Mouse (Mus musculus) layer of hippocampus, postnatal 25 days (tissue): ENCODE results near the gene Ubac2. TPM values are rescaled to one million over a fixed set of nuclear protein-coding genes. Genes with fewer than 3 reads are reported as not detected.

ENCODE experiments used
- DNase-seq, 2 experiments: peaks; one replicate each; pipeline ENCODE4 v3.0.0; 2022; ENCODE audit warnings: mixed read lengths in 2 of 2, low spot score in 1 of 2; ENCODE audit errors: extremely low spot score in 1 of 2
- total RNA-seq, 2 experiments: library from RNA; stranded (reverse); gene quantifications; 2 replicates each; pipeline ENCODE4 v1.2.3; 2021

Gene Ubac2
- total RNA-seq, 2 experiments from 2014 or later: 48.3 to 52.4 TPM

DNA sequence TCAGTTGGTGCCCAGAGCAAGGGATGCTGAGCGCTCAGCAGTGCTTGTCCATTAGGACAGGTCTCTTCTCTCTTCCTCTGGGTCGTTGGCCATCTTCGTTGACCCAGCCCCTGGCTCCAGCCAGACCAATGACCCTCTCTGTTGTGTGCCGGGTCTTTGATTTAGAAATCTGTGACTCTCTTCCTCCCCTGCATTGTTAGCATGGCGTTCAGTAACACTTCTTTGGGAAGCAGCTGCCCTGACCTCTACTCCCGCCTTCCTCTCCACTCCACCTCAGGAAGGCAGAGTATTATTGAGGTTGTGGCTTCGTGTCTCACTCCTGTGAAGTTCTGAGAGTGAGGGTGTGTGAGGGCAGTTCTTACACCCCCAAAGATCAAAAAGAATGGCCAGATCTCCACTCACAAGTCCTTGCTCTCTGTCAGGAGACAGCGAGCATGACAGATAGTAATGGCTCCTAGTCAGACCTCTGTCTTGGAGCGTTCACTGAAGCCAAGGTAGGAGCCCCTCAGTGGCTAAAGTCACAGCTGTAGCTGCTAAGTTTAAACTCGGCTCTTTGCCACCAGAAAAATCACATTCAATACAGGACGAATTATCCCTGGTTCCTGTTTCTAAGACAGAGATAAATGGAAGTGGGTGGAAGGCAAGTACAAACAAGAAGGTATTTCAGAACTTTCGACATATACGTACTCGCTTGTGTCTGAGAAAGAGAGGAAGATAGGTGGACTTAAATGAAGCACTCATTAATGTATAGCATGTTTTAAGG lies 83.9 kb downstream of the Ubac2 start:
- DNase-seq: no peak

DNA sequence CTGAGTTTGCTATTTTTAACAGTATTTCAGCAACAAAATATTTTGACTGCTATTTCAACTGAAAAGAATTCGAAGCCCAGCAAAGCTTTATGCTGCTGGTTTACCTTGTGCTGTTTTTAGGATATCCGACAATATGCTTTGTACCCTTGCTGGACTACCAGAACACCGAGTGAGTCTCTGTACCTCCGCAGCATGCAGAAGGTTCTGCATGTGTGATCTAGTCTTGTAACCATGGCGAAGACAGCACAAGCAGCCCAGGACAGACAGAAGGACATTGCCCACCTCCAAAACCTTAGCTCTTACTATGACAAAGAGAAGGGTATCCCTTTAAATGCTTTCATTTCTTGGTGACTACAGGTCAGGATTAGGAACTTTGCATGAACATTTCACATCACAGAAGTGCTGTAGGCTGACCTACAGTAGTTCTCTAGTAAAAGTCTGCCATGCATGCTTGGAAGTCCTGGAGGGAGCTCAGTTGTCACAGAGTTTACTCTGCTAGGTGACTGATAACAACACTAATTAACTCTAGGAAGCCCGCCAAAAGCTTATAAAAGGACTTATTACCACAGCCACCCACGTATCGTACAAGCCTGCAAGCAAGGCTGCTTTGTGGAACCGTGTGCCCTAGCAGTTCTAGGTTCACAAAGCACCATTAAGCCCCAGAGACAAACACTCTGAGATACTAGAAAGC lies 85.0 kb downstream of the Ubac2 start:
- no peak for DNase-seq

DNA sequence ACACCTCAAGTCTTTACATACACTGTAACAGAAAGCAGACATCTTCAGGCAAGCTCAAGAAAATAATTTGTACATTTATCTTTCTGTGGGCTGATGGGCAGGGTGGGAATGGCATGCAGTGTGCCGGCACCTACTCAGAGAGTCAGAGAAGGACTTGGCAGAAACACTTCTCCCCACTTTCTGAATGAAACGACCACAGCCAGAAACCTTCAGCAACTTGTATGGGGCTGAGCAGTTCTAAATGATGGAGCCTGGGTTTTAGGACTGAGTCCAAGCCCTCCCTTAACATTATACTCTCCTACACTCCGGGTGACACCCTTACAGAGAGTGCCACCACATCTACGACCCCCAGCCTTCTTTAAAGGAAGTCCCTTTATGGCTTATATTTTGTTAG lies 85.5 kb downstream of the Ubac2 start:
- DNase-seq: no peak

DNA sequence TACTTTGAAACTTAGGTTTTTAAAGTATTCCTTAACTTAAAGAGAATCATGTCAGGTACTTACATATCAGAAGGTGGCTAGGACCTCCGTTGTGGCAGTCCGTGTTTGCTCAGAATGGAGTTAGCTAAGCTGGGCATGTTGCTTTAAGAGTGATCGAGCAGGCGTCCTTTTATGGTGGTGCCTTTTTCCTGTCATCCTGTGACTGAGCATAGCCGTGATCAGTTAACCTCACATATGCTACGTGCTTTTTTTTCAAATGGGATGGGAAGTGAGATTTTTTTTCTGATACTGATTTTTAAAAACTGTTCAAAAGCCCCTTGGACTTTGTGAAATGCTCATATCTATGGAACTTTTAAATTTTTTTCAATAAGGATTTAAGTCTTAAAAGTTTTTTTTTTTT lies 86.6 kb downstream of the Ubac2 start, which contains the start of gene Gpr183:
Gene Gpr183 (minus strand): TSS at position 206 of the 400 bp plus-strand sequence.
- no peak for DNase-seq

DNA sequence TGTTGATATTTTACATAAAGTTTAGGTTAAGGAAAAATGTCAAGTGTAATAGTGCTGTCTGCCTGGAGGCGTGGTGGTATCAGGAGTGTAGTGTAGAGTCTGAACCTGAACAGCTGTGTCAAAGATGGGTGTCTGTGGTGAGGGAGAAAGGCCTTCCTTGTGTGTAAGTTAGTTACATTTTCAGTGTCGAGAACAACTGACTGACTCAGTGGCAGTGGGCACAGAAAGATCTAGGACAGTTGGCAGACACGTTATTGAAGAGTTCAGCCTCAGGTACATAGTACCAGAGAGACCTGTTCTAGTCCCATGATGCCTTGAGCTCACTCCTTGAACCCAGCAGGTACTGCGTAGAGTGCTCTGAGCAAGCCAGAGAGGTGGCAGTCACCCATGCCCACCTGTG lies 87.0 kb downstream of the Ubac2 start:
- DNase-seq: no peak

DNA sequence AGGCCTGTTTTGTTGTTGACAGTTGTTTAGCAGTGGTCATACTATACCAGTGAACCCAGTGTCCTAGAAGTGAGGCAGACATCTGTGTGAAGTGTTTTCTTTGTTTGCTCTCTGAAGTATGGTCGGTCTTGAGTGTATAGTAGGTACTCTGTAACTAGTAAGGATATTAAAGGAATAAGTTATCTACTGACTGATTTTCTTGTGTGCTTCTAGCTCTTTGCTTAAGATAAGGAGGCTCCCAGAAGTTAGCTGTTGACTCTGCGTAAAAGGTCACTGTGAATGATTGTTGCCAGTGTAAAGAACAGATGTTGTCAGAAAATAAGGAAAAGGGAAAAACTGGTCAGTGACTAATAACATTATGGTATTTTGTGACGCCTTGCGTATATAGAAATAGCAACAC lies 88.7 kb downstream of the Ubac2 start:
- DNase-seq: no peak

DNA sequence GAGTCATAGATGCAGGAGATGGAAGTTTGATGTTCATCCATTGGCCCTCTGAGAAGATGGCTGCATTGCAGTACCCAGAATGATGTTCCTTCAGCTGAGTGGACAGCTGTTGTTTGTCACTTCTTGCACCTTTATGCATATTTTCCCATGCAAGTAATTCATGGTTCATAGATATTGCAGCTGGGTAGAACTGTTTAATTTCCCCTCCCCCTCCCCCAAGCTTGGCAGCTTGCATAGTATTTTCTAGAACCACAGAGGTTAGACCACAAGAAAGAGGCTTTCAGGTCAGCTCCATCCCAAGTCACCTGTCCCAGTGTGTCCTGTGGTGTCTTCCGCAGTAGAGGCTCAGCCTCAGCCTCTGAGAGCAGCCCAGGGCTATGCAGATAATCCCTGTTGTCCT lies 92.0 kb downstream of the Ubac2 start:
- DNase-seq: no peak

DNA sequence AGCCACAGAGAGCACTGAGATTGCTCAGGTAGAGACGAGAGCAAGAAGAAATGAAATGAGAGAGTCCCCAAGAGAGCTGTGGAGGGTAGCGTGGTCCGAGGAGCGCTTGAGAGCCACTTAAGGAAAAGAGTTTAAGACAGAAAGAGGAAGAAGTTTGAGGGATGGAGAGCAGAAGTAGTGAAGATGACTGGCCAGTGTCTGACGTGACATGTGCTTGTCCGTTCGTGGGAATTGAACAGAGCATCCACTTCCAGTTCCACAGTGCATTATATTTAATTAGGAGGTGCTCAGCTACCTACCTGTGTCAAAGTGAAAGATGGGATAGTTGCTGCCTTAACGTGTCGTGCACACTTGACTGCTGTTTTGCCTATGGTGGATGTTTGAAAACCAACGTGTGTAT lies 94.7 kb downstream of the Ubac2 start:
- no peak for DNase-seq

DNA sequence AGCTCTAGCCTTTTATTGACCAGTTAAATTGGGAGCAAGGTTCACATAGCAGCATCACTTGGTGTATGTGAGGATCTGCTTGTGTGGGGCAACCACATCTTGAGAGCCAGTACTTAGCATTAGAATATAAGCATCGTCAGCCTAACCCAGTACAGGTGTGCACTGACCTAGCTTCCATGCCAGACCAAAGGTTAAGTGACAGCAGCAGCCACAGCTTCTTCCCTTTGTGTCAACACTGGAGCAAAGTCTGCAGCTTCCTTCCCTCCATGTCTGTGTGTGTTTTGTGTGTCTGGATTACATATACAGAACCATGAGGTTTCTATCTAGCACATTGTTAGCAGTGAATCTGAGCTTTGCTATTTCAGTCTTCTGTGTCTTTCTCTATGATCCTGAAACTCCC lies 103.1 kb downstream of the Ubac2 start:
- no peak for DNase-seq

DNA sequence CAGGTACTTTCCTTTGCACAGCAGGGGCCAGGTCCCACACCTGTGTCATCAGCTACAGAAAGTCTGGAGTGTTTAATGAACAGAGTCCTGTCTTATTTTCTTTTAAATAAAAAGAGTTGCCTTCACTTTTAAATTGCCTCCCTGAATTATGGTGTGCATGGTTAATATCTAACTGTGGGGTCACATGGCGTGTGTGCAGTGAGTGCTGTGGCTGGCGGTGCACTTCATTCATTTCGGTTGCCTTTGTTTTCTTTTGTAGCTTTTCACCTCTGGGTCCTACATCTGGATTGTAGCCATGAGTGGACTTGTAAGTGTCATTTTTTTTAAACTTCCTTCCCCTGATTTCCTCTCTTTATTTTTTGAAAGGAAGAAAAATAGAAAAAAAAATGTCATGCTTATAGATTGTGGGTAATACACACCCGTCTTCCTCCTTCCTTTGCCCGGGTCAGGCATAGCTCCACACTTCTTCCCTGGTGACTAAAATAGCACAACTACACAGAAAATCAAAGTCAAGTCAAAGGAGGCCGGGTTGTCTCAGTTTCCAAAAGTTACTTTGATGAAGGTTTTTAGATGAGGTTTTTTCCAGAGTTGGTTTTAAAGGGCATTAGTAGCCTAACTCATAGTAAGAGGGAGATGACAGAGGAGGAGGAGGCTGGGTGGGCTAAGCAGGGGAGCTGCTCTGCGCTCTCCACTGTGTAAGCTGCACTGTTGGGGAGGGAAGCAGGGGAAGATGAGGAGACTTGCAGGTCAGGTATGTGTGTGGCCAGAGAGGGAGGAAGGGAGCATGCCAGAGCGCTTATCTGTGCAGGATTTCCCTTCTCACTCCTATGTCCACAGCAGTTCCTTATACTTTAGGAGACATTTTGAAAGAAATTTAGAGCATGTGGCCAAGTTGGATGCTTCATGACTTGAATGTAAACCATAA lies 104.9 kb downstream of the Ubac2 start:
- DNase-seq: no peak

DNA sequence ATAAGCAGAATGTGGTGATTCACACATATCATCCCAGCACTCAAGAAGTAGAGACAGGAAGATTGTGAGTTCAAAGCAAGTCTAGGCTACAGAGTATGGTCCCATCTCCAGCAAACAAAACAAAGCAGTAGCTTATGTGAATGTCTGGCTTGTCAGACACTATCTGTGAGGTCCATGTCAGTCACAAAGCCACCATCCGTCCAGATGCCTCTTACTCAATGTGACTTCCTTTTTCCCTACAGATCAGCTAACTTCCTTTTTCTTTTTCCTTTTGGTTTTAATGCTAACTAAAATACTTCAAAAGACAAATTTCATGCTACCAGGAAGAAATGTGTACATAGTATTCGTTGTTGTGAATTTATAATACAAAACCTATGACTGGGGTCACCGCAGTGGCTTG lies 107.1 kb downstream of the Ubac2 start:
- DNase-seq: no peak

DNA sequence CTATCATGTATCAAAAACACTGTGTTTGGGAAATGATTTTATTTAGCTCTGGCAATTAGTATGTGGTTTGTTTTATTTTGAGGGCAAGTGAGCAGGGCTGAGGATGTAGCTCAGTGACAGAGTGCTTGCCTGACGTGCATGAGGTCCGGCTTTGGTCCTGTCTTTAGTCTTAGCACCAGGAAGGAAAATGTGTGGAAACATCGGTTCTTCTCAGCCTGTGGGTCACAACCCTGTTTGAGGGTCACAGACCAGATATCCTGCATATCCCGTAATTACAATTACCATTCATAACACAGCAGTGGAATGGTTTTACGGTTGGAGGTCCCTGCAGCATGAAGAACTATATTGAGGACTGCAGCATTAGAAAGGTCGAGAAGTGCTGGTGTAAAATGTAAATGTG lies 107.6 kb downstream of the Ubac2 start:
- no peak for DNase-seq

DNA sequence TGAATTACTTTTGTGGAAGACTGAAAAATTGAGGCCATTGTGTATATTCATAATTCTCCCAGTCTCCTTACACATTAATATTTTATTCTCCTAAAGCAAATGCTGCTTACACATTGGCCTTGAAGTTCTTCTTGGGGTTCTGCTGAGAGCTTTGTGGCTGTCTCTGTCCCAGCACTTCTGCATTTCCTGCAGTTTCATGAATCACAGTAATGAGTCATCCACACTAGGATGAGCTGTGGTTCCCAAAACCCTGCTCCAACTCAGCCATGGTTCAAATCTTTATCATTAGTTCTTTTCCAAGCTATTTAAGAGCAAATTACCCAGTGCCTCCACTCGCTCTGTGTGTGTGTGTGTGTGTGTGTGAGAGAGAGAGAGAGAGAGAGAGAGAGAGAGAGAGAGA lies 108.9 kb downstream of the Ubac2 start:
- DNase-seq: no peak

DNA sequence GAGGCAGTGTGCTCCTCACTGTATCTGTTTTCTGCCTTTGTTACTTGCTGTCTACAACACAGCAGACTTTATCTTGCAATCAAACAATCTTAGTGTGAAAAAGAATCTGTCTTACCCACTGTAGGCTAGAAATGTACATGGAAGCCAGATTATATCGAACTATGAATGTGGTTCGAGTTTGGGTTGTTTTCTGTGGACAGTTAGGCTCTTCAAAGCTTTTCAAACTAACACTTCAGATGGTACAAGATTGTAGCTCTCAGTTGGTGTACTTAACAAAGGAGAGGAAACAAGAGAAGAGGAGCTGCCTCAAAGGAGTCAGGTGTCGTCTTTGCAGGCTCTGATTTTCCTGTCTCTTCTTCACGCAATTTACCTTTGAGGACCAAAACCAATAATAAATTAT lies 109.3 kb downstream of the Ubac2 start:
- DNase-seq: no peak

DNA sequence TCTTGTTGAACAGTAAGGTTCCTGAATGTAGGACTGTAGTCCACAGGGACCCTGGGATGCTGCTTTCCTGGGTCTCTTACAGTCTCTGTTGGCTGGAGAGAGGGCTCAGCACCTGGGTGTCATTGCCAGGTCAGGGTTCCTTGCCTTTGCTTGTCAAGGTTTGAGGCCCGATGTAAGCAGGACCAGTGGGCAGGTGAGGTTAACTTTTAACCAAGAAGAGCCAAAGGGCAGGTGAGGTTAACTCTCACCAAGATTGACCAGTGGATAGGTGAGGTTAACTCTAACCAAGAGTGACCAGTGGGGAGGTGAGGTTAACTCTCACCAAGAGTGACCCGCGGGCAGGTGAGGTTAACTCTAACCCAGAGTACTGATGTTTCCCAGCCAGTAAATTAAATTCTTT lies 110.9 kb downstream of the Ubac2 start:
- no peak for DNase-seq

DNA sequence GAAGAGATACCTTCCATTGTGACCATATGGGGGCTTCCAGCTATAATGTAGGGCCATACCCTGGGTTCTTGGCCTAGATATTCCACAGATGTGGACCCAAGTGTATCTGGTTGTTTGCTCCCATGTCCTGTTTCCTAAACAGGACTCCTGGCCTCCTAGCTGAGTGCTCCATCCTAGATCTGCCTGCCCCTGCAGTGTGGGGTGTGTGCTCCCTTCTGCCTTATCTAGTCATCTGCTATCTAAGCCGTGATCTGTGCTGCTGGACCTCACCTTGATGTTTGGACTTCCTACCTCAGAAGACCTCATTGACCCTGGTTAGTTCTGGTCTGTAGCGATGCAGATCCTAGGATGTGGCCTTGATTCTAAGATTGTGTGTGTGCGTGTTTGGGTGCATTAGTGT lies 111.4 kb downstream of the Ubac2 start:
- no peak for DNase-seq

DNA sequence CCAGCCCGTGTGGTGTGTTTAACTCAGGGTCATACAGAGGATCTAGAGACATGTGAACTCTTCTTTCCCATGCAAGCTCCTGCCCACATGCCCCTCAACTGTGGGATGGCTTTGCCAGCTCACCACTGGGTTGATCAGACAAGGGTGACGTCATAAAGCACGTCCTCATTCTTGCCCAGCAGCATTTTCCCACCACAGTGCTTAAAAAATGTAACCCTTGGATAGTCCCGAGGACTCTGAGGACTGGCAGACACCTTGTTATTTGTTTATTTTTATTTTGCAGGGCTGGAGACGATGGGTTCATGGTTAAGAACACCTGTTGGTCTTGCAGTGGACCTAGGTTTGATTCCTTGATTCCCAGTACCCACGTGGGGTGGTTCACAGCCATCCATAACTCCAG lies 112.5 kb downstream of the Ubac2 start:
- no peak for DNase-seq

DNA sequence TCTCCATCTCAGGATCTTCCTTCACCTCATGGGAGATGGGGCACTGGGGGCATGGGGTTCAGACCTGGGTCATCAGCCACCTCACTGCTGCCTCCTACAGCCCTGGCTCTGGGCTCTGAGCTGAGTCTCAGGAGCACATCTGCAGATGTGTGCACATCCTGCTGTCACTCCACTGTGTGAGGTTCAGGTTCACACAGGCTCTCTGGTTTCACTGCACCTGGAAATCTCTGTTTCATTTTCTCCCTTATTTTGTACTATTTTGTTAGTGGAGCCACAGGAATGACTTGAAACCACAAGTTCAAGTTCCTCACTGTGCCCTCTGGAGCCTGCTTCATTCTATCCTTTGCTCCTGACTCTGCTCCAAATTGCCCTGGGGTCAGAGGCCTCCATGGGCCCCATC lies 113.5 kb downstream of the Ubac2 start:
- no peak for DNase-seq

DNA sequence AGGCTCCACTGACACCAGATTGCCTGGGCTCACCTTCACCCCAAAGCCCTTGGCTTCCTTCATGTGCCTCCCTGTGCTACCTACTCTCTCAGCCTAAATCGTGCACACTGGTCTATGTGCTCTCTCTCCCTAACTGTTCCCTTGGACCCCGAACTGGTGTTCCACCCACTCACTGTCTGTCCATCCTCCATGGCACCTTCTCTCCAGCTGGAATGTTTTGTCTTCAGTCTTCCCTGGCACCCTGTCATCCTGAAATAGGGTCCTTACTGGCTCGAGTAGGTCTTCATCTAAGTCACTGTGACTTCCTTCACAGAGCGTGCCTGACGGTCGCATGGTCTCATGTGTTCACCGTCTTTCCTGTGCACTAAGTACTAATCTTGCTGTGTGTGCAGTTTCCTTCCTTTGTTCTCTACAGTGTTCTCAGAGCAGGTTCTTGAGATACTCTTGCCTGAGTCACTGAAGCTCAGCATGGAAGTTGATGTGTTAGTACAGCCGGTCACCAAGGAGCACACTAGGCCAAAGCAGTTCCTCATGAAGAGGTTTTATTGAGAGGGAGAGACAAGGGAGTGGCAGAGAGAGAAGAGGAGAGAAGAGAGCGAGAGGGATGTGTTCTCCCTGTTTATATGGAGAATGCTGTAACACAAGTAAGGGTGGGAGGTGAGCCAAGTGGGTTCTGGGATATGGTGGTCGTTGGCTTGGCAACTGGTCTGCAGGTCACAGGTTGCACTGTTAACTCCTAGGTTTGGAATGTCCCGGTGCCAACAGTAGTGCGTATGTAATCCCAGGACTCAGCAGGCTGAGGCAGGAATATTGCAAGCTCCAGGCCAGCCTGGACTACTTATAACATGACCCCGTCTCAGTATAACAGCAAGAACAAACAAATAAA lies 114.2 kb downstream of the Ubac2 start:
- no peak for DNase-seq

DNA sequence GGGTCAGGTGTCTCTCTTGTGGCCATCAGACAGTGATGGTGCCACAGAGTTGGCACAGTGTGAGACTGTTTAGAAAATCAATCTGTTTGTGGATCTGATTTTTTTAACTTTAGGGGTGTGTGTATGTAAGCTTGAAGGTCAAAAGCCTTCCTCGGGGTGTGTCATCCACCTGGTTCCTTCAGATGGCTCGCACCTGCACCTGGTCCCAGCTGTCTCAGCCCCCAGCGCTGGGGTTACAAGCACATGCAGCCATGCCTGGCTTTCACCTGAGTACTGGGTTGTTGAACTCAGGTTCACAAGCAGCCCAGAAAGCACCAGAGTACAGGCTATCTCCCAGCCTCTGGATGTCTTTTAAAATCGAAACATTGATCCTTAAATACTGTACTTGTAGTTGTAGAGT lies 115.2 kb downstream of the Ubac2 start:
- DNase-seq: no peak
